Mouse (Mus musculus): ENCODE measurements around the gene Smok3a. TPM values are rescaled to one million over a fixed set of nuclear protein-coding genes. Genes with fewer than 3 reads are reported as not detected.
A peak's percentile ranks its signal among the peaks of the same experiment; 100 is the strongest.
"Not testable (repeated sequence)": the region's sequence is repeated elsewhere in the genome, so short reads cannot be mapped to it uniquely, and the experiment has no call there.

Gene Smok3a
- polyA plus RNA-seq (2016; fragmentation: Nextera tagmentation; extraction: Ambion mirVana): not detected in 2 replicates

DNA sequence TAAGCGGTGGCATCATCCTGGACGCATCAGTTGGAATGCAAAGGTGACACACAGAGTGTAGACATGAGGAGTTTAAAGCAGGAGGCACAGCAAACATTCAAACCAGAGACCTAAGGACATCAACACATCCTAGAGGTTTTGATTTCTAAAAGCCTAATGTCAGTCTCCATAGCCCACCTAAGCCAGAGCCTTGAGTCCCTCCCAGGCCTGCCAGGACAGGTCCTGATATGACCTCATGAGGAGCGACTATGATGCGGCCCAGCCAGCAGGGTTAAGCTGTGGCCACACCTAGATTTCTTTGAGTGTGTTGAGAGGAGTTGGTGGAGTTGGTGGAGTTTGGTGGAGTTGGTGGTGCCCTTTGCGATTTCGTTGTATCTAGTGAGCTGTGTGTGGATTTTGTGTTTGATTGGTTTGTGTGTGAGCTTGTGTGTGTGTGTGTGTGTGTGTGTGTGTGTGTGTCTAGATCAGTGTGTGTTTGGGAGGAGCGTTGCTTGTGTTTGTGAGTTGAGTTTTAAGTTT lies at the start of gene Smok3a, which contains the start of gene Smok3b:
Gene Smok3a, plus strand, starts transcription at position 301 of the 519 bp plus-strand sequence.
Gene Smok3b, plus strand, starts transcription at position 469 of the 519 bp plus-strand sequence.
- H3K4me3 ChIP-seq; H3K9me3 ChIP-seq (replicated peaks); H3K4me1 ChIP-seq; H3K27me3 ChIP-seq (ENCODE audit: low read depth, poor library complexity, severe bottlenecking); H3K27ac ChIP-seq; H3K36me3 ChIP-seq; DNase-seq (ENCODE audit: low spot score): not testable (repeated sequence)
- 97% methylated on average over 3 of the region's 7 CpGs for WGBS

DNA sequence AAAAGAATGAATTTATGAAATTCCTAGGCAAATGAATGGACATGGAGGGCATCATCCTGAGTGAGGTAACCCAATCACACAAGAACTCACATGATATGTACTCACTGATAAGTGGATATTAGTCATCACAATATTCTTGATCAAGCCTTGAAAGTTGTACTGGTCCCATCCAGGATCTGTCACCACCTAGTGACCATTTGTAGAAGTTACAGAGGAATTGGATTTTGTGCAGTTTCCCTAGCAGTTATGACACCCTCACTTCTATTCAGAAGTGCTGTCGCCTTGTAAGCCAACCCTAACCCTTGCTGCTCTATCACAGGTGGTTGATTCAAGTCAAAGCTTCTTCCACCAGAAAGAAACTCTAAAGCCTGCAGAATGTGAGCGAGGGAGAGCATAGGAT lies 47.9 kb upstream of the Smok3a start:
- H3K36me3 ChIP-seq: no peaks in the 10 kb centered on the region
- 73% methylated on average over 2 of the region's 2 CpGs for WGBS

DNA sequence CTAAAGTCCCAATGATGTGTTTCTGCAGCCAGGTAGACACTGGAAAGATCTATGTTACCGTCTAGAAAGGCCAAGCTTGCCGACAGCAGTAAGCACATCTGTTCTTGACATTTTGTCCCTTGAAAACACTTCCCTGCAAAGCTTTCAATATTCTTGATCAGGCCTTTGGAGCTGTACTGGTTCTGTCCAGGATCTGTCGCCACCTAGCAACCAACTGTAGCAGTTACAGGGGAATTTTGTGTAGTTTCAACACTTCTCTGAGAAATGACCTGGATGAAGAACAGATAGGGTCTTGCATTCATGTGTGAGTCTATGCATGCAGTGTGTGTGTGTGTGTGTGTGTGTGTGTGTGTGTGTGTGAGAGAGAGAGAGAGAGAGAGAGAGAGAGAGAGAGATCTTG lies 47.3 kb upstream of the Smok3a start:
- 55% methylated on average over 3 of the region's 3 CpGs for WGBS
- Histone ChIP-seq H3K27ac (no peak overlapping the region), H3K27me3 (ENCODE audit: low read depth, poor library complexity, severe bottlenecking) (no peaks in the 10 kb centered on the region), H3K4me1 (no peaks in the 10 kb centered on the region), H3K4me3 (no peak overlapping the region), H3K9me3 (replicated peaks) (no peaks in the 10 kb centered on the region), H3K36me3 (no peaks in the 10 kb centered on the region)
- no peak for DNase-seq (ENCODE audit: low spot score)

More for the DNA sequence above, 47.9 kb upstream of the Smok3a start:
- Histone ChIP-seq H3K9me3 (replicated peaks) (no peaks in the 10 kb centered on the region), H3K4me3 (no peak overlapping the region), H3K27ac (no peak overlapping the region), H3K4me1 (no peaks in the 10 kb centered on the region), H3K27me3 (ENCODE audit: low read depth, poor library complexity, severe bottlenecking) (no peaks in the 10 kb centered on the region)
- DNase-seq (ENCODE audit: low spot score): no peak

DNA sequence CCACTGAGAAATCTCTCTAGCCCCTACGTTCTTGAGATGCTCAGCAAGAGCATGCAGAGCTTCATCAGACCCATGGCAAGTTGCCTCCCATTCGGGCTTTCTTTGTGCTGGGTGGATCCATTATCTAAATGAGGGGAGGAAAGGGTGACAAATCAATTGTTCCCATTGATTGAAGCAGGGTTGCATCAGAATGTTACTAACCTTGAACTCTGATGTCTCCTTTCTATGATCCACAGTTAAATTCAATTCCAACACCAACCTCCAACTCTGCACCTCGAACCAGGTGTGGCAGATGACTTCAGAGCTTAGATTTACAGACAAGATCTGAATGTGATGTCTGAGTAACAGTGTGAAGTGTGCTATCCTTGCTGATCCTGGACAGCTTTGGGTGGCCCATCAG lies 46.3 kb upstream of the Smok3a start:
- Histone ChIP-seq H3K4me3 (no peak overlapping the region), H3K4me1 (no peaks in the 10 kb centered on the region), H3K27ac (no peak overlapping the region), H3K27me3 (ENCODE audit: low read depth, poor library complexity, severe bottlenecking) (no peaks in the 10 kb centered on the region), H3K9me3 (replicated peaks) (no peaks in the 10 kb centered on the region), H3K36me3 (no peaks in the 10 kb centered on the region)
- WGBS: 77% methylated on average over 3 of the region's 3 CpGs
- DNase-seq (ENCODE audit: low spot score): no peak

DNA sequence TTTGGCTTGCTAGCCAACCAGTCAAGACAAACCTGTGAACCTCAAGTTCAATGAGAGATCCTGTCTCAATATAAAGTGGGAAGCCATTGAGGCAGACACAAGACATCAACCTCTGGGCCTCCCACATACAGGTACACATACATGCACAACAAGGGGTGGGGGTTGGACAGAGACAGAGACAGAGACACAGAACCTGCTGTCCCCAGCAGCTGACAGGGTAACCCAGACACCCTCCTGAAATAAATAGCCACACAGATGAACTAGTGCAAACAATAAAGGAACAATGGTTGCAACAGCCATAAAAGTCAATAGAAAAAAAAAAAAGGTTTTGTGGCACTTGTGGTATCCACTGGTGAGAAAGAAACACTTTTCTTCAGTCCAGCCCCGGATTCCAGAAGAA lies 45.6 kb upstream of the Smok3a start:
- Histone ChIP-seq H3K4me1 (no peaks in the 10 kb centered on the region), H3K36me3 (no peaks in the 10 kb centered on the region), H3K9me3 (replicated peaks) (no peaks in the 10 kb centered on the region), H3K27me3 (ENCODE audit: low read depth, poor library complexity, severe bottlenecking) (no peaks in the 10 kb centered on the region), H3K27ac (no peak overlapping the region), H3K4me3 (no peak overlapping the region)
- WGBS: 67% methylated on average over 1 of the region's 1 CpGs
- DNase-seq (ENCODE audit: low spot score): no peak

DNA sequence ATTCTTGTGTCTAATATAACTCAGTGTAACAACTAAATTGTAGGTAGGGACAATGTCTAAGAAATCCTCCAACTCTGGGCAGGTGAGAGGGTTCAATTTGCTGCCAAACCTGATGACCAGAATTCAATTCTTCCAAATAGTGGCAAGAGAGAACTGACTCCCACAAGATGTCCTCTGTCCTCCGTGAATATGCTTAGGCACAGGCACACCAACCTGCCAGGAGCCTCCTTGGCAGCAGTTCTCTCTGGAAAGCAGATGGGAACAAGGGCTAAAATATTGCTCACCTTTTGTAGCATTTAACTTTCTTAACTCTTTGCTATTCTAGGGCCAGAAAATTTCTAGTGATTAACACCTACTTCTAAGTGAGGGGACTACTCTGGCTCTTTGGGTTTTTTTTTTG lies 43.8 kb upstream of the Smok3a start:
- 50% methylated on average over 1 of the region's 1 CpGs for WGBS
- no peaks in the 10 kb centered on the region for H3K27me3 ChIP-seq (ENCODE audit: low read depth, poor library complexity, severe bottlenecking)
- H3K36me3 ChIP-seq: no peaks in the 10 kb centered on the region
- H3K4me3 ChIP-seq: no peak overlapping the region
- no peak overlapping the region for H3K27ac ChIP-seq
- H3K9me3 ChIP-seq (replicated peaks): no peaks in the 10 kb centered on the region
- no peak for DNase-seq (ENCODE audit: low spot score)
- no peaks in the 10 kb centered on the region for H3K4me1 ChIP-seq

DNA sequence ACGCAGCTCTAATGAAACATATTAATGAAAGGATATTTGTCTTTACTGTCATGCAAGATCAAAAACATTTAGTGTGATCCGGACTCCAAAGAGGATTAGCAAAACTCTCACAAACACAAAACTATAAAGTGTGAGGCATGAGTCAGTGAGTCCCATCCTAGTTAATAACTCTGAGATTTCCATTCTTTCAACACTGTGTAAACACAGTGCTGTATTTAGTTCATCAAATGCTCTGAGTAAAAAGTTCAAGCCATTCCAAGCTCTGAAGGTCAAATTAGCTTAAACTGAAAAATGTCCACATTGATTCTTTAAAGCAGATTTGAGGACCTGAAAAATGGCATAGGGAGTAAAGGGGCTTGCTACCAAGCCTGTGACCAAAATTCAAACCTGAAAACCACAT lies 42.0 kb upstream of the Smok3a start:
- no peaks in the 10 kb centered on the region for H3K9me3 ChIP-seq (replicated peaks)
- no peak overlapping the region for H3K27ac ChIP-seq
- H3K27me3 ChIP-seq (ENCODE audit: low read depth, poor library complexity, severe bottlenecking): no peaks in the 10 kb centered on the region
- 82% methylated on average over 2 of the region's 2 CpGs for WGBS
- no peaks in the 10 kb centered on the region for H3K4me1 ChIP-seq
- no peak for DNase-seq (ENCODE audit: low spot score)
- H3K4me3 ChIP-seq: no peak overlapping the region
- H3K36me3 ChIP-seq: no peaks in the 10 kb centered on the region

DNA sequence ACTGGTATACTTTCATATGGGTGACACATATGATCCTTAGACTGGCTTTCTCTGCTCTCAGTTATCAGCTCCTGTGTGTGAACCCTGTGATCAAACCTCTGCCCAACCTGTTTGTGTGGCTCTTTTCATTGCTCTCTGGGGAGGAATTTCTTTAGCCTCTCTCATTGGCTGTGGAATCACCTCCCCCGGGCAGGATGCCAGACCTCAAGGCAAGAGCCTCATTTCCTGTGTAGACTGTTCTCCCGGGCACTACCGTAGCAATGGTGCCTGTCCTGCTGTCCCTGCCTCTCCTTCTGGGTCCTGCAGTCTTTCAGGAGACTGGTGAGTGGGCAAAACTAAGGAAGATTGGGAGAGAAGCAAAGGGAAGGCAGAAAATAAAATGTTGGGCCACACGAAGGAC lies 39.8 kb upstream of the Smok3a start, which contains the start of gene Azgp1:
Gene Azgp1, plus strand, starts transcription at position 221 of the 400 bp plus-strand sequence.
- Histone ChIP-seq H3K9me3 (replicated peaks) (no peaks in the 10 kb centered on the region), H3K4me1 (no peaks in the 10 kb centered on the region), H3K4me3 (no peak within 1 kb of the TSS), H3K27ac (no peak within 1 kb of the TSS), H3K36me3 (no peaks in the 10 kb centered on the region), H3K27me3 (ENCODE audit: low read depth, poor library complexity, severe bottlenecking) (no peaks in the 10 kb centered on the region)
- WGBS: 84% methylated on average over 4 of the region's 4 CpGs
- DNase-seq (ENCODE audit: low spot score): no peak

DNA sequence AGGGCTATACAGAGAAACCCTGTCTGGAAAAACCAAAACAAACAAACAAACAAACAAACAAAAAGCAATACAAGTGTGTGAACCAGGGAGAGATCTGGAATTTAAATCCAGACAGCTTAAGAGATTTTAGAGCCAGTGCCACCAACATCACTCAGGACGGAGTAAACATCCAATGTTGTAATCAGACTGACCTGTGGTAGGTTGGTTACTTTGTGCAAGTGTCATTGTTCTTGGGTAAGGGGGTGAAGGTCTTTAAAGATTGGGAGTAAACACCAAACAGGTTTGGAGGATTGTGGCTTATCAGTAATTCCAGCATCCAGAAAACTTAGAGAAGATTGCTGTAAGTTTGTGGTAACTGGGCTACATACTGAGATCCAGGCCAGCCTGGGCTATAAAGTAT lies 34.7 kb upstream of the Smok3a start:
- H3K4me3 ChIP-seq: no peak overlapping the region
- DNase-seq (ENCODE audit: low spot score): peak; percentile 2
- WGBS: 74% methylated on average over 1 of the region's 1 CpGs
- no peak overlapping the region for H3K27ac ChIP-seq
- H3K9me3 ChIP-seq (replicated peaks): no peaks in the 10 kb centered on the region
- H3K4me1 ChIP-seq: no peaks in the 10 kb centered on the region
- H3K27me3 ChIP-seq (ENCODE audit: low read depth, poor library complexity, severe bottlenecking): no peaks in the 10 kb centered on the region
- no peaks in the 10 kb centered on the region for H3K36me3 ChIP-seq

DNA sequence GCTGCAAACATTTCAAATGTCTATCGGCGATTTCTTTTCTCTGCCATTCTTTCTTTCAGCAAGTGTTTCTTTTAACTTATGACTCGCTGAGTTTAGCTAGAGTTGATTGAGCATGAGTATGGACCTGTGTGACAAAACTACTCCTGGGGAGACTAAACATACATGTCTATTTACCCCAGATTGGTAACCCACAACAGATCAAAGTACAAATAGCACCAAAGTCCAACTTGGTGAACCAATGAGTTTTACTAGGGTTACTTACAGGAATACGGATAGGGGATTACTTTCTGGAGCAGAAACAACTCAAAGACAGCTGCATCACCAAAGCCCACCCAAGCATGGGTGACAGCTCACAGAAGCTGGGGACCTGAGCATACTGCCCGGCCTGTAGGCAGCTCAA lies 11.6 kb upstream of the Smok3a start:
- H3K4me3 ChIP-seq: no peak overlapping the region
- no peaks in the 10 kb centered on the region for H3K9me3 ChIP-seq (replicated peaks)
- H3K4me1 ChIP-seq: no peaks in the 10 kb centered on the region
- DNase-seq (ENCODE audit: low spot score): no peak
- H3K27me3 ChIP-seq (ENCODE audit: low read depth, poor library complexity, severe bottlenecking): no peaks in the 10 kb centered on the region
- no peak overlapping the region for H3K27ac ChIP-seq
- WGBS: 88% methylated on average over 5 of the region's 5 CpGs
- no peaks in the 10 kb centered on the region for H3K36me3 ChIP-seq

DNA sequence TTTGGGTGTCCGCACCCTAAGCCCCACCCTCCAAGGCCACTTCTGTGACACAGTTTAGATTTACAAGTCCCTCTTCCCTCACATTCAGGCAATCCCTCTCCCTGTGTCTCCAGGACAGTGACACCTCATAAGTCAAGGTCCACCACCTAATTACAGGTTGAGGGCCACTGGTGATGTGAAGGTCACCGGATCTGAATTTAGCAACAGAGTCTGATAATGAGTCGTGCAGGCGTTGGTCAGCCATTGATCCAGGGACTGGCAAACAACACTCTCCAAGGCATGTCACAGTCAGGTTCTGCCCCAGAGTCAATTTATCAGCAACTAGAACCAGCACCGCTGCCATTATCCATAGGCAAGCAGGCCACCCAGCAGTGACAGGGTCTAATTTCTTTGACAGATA lies 8.7 kb upstream of the Smok3a start:
- 85% methylated on average over 5 of the region's 5 CpGs for WGBS
- no peak overlapping the region for H3K27ac ChIP-seq

DNA sequence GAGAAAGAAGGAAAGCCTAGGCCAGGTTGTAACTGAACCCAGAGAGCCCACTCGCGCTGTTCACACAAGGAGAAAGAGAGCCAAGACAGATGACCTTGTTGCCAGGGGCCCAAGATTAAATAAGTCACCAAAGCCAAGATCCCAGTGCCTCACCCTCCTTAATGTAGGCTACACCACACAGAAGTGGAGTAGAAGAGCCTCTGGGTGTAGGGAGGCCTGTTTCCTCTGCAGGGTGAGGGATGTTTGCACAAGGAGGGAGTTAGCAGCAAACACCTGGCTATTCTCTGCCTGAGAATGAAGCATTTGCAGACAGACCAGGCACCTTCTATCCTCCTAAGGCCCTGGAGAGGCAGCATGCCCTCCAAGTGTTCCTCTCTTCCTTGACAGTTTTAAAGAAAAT lies 4.5 kb upstream of the Smok3a start:
- DNase-seq (ENCODE audit: low spot score): no peak
- H3K36me3 ChIP-seq: no peaks in the 10 kb centered on the region
- H3K27ac ChIP-seq: no peak overlapping the region
- H3K4me1 ChIP-seq: no peaks in the 10 kb centered on the region
- H3K4me3 ChIP-seq: no peak overlapping the region
- WGBS: 89% methylated on average over 2 of the region's 2 CpGs
- H3K27me3 ChIP-seq (ENCODE audit: low read depth, poor library complexity, severe bottlenecking): no peaks in the 10 kb centered on the region
- H3K9me3 ChIP-seq (replicated peaks): no peaks in the 10 kb centered on the region

More for the DNA sequence above, 8.7 kb upstream of the Smok3a start:
- no peak for DNase-seq (ENCODE audit: low spot score)
- Histone ChIP-seq H3K36me3 (no peaks in the 10 kb centered on the region), H3K4me1 (no peaks in the 10 kb centered on the region), H3K4me3 (no peak overlapping the region), H3K9me3 (replicated peaks) (no peaks in the 10 kb centered on the region), H3K27me3 (ENCODE audit: low read depth, poor library complexity, severe bottlenecking) (no peaks in the 10 kb centered on the region)

DNA sequence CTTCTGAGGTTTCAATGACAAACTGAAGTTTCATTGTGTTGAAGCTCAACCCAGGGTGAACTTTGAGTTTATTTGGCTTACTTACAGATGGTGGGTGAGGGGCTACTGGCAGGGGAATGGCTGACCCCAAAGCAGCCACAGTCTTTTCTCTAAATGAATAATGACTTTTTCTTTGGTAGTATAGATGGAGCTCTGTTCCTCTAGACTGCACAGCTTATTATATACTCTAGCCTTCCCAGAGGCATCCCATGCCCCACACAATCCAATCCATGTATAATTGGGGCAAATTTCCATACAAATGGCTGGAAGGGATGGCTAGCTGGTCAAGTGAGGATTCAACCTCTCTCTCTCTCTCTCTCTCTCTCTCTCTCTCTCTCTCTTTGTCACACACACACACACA lies 4.1 kb upstream of the Smok3a start:
- no peaks in the 10 kb centered on the region for H3K36me3 ChIP-seq
- H3K4me1 ChIP-seq: no peaks in the 10 kb centered on the region
- H3K27me3 ChIP-seq (ENCODE audit: low read depth, poor library complexity, severe bottlenecking): no peaks in the 10 kb centered on the region
- no peak overlapping the region for H3K27ac ChIP-seq
- no peaks in the 10 kb centered on the region for H3K9me3 ChIP-seq (replicated peaks)
- no peak for DNase-seq (ENCODE audit: low spot score)
- H3K4me3 ChIP-seq: no peak overlapping the region

DNA sequence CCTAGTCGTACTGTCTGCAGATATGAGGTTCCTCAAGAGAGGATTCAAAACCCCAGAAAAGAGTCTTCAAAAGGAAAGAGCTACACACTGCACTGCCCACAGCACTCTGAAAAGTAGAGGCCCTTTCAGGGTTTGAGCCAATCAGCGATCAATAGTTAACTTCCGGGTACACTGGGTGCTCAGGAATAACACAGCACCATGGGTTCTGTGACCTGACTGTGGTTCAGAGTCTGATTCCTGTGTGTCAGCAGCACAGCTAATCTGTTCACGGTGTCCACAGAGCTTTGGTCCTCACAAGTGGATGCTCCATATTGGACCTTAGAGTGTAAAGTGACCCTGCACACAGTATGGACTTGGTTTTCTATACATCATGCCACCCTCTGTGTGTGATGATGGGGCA lies 1.5 kb upstream of the Smok3a start:
- not testable (repeated sequence) for H3K9me3 ChIP-seq (replicated peaks); H3K27ac ChIP-seq
- 93% methylated on average over 4 of the region's 4 CpGs for WGBS

More for the DNA sequence above, 1.5 kb upstream of the Smok3a start:
- not testable (repeated sequence) for H3K4me3 ChIP-seq; H3K36me3 ChIP-seq; H3K27me3 ChIP-seq (ENCODE audit: low read depth, poor library complexity, severe bottlenecking); DNase-seq (ENCODE audit: low spot score); H3K4me1 ChIP-seq

Measured in limb, embryonic 10.5 days (tissue).